Mouse (Mus musculus) frontal cortex, adult 2 months (tissue): ENCODE measurements around the gene Adra2c. TPM values are rescaled to one million over a fixed set of nuclear protein-coding genes. Genes with fewer than 3 reads are reported as not detected.
A peak's percentile ranks its signal among the peaks of the same experiment; 100 is the strongest.

Experiments used
- DNase-seq, 2 experiments: peaks; one replicate each; pipeline ENCODE4 v3.0.0; 2022; ENCODE audit warnings: low spot score in 1 of 2; ENCODE audit errors: extremely low spot score in 1 of 2
- polyA plus RNA-seq: library from polyadenylated mRNA; depleted of rRNA; stranded (reverse); fragments of >200 nt; gene quantifications from 2 replicates; pipeline ENCODE4 v1.2.3, GENCODE M21; 2012; rRNA removed

Adra2c gene
- polyA plus RNA-seq, 1 experiment, result 10.8 TPM

DNA sequence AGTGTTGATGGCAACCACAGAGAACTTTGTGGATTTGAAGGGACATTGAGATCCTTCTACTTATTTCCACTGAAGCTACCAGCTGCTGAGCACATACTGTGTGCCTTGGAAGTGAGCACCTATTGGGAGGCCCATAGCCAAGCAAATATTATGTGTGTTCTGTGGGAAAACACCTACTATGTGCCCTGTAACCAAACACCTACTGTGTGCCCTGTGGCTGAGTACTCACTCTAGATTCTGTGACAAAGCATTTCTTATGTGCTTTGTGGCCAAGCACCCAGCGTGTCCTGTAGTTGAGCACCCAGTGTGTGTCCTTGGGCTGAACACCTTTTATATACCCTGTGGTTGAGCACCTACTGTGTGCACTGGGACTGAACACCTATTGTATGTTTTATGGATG, 28.6 kb downstream of the Adra2c start:
- DNase-seq, result no peak

DNA sequence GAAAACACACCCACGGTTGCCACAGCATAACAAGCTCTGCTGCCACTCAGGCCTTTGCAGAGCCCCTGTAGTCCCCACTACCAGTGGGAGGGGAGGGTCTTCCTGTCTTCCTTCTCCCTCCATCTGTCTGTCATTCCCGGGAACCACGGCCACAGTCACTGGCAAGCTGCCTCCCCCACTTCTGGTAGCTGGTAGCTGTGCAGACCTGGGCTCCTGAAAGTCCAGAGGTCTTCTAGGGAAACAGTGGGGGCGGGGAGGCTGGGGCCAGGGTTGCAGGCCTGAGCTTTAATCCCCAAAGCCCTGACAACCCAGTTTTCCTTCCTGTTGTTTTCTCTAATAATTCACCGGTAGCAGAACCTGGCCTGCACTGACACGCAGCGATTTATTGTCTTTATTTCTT, 31.7 kb downstream of the Adra2c start:
- no peak for DNase-seq

DNA sequence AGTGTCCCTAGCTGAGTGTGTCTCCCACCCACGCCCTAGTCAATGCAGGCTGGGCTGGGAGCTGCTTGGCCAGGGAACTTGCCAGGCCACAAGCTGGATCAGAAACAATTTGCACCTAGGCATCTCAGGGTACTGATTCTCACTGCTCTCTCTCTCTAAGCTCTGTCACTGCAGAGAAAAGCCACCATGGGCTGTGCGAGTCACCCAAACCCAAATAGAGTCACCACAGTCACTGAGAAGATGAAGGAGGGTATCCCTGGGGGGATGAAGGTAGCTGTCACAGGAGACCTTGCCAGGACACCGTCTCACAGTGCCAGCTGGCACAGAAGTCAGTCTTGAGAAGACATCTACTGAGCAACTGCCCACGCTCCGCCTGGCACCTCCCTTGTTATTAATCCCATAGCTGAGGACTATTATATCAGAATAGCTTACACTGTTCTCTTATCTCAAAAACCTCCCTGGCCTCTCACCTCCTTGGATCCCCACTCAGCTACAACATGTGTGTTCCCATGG, 33.7 kb downstream of the Adra2c start:
- no peak for DNase-seq

DNA sequence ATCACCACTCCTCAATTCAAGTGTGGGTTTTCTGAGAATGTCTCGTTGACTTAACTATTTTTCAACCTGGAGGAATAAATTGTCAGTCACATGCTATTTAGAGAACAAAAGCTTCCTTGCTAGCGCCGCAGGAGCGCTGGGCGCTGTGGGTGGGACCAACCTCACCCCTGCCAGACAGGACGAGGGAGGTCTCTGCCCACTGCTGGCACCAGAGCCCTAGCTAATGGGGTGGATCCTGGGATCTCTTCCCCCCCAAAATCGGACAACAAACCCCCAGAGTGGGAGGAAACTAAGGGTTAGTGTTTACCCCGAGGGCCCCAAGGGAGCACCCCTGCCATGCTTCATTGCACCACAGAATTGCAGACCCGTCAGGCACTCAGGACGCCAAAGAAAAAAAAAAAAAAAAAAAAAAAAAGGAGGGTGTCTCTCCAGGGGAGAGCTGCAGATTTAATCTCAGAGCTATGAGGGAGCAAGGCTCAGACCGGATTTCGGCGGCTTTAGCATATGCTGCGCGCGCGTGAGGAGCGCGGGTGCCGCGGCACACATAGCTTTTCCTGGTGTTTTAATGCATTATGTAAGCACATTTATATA, 35.2 kb downstream of the Adra2c start:
- peak; percentile 45 for DNase-seq

GRCm38 (mm10) chr5:35313826-35314586, 35.9 kb downstream of the Adra2c start:
- DNase-seq, result peak; percentile 40 to 78

- DNase-seq, result no peak
These were observed 36.5 kb downstream of the Adra2c start for GRCm38 (mm10) chr5:35314629-35315028.

DNA sequence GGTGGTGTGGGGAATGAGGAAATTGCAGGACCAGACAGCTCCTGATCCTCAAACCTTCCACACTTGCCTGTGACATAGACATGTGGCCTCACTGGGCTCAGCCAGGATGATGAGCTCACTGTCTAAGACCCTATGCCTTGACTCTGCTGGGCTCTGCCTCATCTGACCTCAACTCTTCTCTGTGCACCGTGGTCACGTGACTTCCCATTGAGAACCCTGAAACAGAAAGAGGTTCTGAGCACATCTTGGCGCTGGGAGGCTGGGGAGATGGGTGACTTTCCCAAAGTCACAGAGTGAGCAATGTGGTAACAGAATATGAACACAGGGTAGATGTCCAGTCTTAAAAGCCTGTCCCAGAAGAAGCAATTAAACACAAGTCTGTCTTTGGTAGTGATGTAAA, 37.1 kb downstream of the Adra2c start:
- DNase-seq, result no peak

GRCm38 (mm10) chr5:35320650-35321049, 42.5 kb downstream of the Adra2c start:
- DNase-seq, result peak in 1 of 2 experiments; percentile 61

DNA sequence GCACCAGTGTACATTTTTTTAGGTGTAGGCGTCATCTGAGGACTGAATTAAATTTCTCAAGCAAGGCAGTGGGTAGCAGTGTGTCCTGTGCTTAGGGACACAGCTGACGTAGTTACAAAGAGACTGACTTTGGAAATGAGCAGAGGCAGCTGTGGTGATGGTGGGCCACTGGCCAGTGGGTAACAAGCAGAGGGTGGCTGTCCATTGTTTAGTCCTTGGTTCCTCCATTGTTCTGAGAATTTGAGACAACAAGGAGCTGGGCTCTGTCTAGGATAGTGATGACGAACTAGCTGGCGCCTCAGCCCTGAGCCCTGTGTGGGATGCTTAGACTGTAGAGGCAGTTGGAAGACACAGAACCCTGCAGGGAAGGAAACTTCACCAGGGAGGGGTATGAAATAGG, 52.7 kb downstream of the Adra2c start:
- peak; percentile 37 to 58 for DNase-seq

Other genes starting within 250 kb of the Adra2c start
- 0.40 and 0.92 TPM in 2 replicates for gene Hgfac, start 236.8 kb upstream of the Adra2c start, polyA plus RNA-seq
- 12.7 and 13.5 TPM in 2 replicates for gene Dok7, start 221.6 kb upstream of the Adra2c start, polyA plus RNA-seq
- 120 and 124 TPM in 2 replicates for gene Lrpap1, start 172.6 kb upstream of the Adra2c start, polyA plus RNA-seq
- gene Hmx1, start 110.8 kb downstream of the Adra2c start, polyA plus RNA-seq, result not detected in 2 replicates
- gene Cpz, start 247.4 kb downstream of the Adra2c start, polyA plus RNA-seq, result 0.42 and 0.64 TPM in 2 replicates